Mouse (Mus musculus): ENCODE measurements around the gene Gm19426.
A peak's percentile ranks its signal among the peaks of the same experiment; 100 is the strongest.

The Gm19426 gene

DNA sequence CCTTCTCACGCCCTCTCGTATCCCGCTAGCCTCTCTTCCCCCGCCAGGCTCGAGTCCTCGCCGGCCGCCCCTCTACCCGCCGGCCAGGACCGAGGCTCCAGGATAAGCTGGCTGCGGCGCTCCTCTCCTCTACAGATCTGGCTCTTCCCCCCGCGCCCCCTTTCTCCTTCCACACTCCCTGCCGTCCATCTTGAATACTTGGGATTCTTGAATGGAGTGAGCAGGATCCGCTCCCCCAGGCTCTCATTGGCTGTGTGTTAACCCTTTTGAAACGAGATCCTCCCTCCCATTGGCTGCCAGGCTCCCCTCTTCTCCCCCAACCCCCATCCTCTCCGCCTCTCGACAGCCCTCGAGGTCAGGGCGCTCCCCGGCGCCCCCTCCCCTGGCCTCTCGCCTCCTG is at the start of gene Gm19426:
Gene Gm19426 (minus strand): TSS at position 95 of the 400 bp plus-strand sequence.
- peak; percentile 90 for DNase-seq

- DNase-seq, result no peak
Observed at GRCm38 (mm10) chr2:84793154-84793553, 49.7 kb upstream of the Gm19426 start.

DNA sequence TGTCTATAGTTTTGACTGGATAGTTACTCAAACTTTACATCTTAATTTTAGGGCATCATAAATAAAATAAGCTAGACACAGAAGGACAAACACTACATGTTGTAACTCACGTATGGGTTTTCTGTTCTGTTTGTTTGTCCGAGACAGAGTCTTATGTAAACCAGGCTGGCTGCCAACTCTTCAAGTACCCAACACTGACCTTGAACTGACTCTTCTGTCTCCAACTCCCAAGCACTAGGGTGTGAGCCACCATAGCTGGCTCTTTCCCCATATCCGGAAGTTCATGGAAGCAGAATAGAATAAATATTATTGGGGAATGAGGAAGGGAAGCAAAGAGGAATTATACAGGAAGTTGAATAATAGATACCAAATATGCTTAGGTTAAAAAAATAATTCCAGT is 49.1 kb upstream of the Gm19426 start:
- DNase-seq, result no peak

GRCm38 (mm10) chr2:84790418-84790817 is 47.0 kb upstream of the Gm19426 start:
- DNase-seq, result no peak

DNA sequence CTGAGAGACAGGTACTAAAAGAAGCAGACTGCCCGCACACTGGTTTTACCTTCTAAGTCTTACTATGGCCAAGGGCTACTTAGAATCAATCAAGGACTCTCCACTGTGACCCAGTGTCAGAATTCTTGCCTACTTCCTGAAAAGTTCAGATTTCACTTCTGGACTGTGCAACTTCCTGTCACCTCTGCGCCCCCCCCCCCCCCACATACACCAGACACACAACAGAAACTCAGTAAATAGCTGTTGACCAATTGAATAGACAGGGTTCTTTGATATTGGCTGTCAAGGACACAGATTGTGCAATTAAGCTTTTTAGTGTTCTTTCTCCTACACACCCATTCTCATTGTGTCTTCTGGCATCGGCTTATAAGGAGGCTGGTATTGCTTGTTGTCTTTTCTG is 44.9 kb upstream of the Gm19426 start:
- no peak for DNase-seq

DNA sequence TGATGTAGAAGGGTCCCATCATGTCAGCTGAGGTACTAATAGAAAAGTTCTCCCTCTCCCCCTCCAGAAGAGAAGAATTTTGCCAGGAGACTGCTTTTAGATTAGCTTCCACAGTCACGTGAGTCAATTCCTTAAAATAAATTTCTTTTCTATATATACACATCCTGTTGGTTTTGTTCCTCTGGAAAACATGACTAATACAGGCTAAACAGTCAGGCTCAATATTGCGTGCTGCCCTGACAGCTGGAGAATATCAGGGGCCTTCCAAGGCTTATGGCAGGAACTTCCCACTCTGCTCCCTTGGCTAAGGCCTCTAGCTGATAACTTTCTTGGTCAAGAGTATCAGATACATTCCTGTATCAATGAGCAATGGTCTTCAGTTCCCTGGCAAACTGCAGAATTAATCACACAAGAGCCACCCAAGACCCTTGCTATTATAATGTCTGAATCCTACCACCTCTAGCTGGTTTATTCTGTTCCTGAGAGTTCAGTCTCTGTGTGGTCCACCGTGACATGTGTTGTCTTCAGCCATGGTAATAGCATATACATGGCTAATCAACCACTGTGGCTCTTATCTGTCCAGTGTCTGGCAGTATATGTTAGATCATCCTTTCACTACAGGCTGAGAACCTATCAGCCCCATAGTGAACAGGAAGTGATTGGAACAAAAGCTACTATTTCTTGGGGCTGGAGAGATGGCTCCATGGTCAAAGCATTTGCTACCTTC is 40.5 kb upstream of the Gm19426 start:
- DNase-seq, result peak; percentile 28

- no peak for DNase-seq
Observed at GRCm38 (mm10) chr2:84783315-84783714, 39.9 kb upstream of the Gm19426 start.

DNA sequence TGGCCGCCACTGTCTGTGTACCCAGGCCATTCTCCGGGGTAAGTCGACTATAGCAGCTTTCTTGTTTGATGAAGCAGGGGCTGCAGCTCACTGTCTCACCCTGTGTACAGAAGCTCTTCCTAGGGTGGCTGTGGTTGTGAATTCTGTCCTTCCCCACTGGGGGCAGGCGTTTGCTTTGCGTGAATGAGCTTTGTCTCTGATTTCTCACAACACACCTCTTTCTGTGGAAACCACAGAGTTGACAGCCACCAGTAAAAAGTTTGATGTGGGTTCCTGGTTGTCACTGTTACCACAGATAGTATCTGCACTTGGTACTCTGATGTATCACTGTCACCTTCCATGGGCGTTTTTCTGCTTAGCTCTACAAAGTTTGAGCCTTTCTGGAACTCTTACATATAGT is 35.8 kb upstream of the Gm19426 start:
- DNase-seq, result no peak

DNA sequence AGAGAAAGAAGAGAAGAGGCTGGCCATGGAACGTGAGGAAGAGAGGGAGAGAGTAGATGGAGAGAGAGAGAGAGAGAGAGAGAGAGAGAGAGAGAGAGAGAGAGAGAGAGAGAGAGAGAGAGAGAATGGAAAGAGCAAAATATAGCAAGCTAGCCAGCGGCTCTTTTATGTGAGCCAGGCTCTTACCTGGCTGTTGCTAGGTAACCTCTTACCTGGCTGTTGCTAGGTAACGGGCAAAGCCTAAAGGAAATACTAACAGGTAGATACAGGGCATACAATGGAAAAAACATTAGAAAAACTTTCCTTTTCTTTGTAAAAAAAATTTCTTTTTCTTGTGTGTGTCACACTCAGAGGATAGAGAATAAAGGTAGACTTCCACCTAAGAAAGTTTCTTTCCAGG is 34.3 kb upstream of the Gm19426 start:
- DNase-seq, result no peak

DNA sequence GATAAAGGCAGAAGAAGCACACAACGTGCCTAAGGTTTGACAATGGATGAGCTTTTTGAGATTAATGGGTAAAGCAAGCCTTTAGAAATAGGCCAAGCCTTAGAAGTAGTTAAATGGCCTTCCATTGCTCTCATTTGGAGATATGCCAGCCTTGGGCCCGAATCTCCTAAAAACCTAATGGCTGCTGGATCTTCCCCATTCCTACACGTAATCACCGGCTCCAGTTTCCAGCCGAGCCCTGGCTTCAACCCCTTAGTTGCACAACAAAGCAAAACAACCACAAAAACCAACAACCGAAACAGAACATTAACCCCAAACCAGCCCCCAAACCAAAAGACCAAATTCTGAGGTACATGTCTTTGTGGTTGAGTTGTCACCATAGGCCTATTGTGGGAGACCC is 32.2 kb upstream of the Gm19426 start:
- DNase-seq, result peak; percentile 11

- DNase-seq, result peak; percentile 23
Observed at GRCm38 (mm10) chr2:84775241-84775640, 31.8 kb upstream of the Gm19426 start, which contains the start of gene Serping1. Serping1 (minus strand) TSS chr2:84775444.

DNA sequence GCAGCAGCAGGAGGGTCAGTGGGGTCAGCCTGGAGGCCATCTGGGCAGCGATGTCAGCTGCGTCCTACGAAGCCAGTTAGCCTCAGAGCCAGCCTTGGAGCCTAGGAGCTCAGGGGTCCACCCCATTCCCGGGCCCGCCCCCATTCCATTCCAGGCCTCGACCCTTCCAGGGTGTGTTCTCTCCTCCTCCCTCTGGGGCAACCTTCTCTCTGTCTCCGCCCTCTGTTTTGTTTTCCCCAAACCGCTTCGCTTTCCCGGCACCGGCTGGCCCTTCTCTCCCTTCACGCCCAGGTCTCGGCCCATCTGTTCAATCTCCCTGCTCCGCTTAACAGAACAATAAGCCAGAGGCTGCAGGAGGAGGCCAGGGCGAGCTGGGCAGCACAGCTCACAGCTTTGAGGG is 31.3 kb upstream of the Gm19426 start:
- DNase-seq, result peak; percentile 79

GRCm38 (mm10) chr2:84773195-84773594 is 29.7 kb upstream of the Gm19426 start:
- no peak for DNase-seq

DNA sequence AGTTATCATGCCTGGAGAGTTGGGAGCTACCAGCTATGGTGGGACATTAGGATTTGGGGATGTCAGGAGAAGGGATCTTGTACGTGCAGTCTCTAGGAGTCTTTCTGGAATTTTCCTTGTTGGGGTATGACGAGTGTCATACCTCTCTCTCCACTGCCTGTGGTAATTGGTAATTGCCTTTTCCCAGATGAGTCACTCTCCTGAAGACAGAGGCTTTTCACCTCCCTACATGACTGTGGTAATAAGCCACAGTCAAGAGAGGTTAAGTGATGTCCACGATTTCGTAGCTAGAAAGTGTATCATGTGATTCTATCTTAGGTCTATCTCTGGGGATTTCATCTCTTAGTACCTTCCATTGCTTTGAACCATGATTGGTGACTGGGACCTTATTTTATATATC is 29.0 kb upstream of the Gm19426 start:
- no peak for DNase-seq

DNA sequence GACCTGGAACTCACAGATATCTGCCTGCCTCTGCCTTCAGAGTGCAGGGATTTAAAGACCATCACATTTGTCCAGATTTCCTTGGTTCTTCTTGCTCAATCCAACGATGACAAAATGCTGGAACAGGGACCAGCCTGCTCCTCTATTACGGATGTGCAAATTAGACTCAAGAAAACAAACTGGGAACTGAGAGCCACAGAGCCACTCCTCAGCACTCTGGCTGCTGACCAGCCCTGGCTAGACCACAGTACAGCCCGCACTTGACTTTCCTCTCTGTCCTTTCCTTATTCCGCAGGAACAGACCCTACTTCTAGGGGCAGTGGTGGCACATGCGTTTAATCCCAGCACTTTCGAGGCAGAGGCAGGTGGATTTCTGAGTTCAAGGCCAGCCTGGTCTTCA is 27.0 kb upstream of the Gm19426 start:
- no peak for DNase-seq

- no peak for DNase-seq
Observed at GRCm38 (mm10) chr2:84762818-84763217, 19.4 kb upstream of the Gm19426 start.

- DNase-seq, result no peak
Observed at GRCm38 (mm10) chr2:84762295-84762694, 18.8 kb upstream of the Gm19426 start.

DNA sequence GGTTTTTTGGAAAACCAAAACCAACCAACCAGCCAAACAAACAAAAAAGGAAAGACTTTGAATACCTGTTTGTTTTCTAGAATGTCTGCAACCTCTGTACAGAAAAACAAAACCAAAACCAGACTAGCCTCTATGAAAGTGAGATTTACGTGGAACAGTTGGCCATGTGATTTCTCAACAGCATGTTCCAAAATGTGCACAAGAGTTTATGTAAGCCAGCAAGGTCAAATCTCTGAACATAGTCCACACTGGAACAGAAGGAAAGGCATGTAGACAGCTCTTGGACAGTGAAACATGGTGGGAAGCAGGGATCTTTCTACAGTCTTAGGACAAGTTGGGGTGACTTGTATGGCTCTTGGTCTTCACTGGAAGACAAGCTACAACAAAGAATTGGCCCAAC is 18.4 kb upstream of the Gm19426 start:
- no peak for DNase-seq

DNA sequence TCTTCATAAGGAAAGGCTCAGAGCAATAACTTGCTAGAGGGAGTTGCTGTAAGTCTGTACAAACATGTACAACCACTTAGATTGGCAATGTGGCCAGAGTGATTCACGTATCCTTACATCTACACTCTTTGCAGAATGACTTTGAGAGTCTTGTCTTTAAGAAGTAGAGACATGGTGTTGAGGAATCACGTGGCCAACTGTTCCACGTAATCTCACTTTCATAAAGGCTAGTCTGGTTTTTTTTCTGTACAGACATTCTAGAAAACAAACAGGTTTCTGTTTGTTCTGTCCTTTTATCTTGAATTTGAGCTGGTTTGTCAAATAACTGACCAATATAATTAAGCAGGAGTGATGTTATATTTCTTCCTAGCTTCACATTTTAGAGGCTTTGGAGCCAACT is 17.9 kb upstream of the Gm19426 start:
- no peak for DNase-seq

GRCm38 (mm10) chr2:84760777-84761176 is 17.3 kb upstream of the Gm19426 start:
- DNase-seq, result no peak

- DNase-seq, result peak; percentile 77
Observed at GRCm38 (mm10) chr2:84758542-84759127, 15.2 kb upstream of the Gm19426 start.

- DNase-seq, result no peak
Observed at GRCm38 (mm10) chr2:84757026-84757682, 13.7 kb upstream of the Gm19426 start.

DNA sequence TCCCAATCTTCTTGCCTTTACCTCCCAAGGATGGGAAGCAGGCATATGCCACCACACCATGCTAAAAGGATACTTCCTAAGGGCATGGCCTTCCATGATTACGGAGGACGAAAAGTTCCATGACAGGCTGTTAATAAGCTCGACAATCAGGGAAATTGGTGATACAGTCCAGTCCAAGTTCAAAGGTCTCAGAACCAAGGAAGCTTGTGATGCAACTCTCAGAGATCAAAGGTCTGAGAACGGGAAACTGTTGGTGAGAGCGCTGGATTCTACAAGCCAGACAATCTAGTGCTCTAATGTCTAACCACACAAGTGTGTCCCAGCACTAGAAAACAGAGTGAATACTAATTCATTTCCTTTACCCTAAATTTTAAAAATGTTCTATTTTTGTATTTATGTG is 12.8 kb upstream of the Gm19426 start:
- DNase-seq, result peak; percentile 19

- DNase-seq, result peak; percentile 30
Observed at GRCm38 (mm10) chr2:84750115-84750514, 6.7 kb upstream of the Gm19426 start.
